Mouse (Mus musculus) intestine, postnatal 0 days (tissue): Measurements from ENCODE around the gene Lhfp. TPM values are rescaled to one million over a fixed set of nuclear protein-coding genes. Genes with fewer than 3 reads are reported as not detected.
A peak's percentile ranks its signal among the peaks of the same experiment; 100 is the strongest.

Source experiments
- ATAC-seq: fragments of 200-750 bp; cut with Nextera tagmentation; 2 replicates; pipeline ENCODE4 v1.8.0; 2017; ENCODE audit warnings: mild to moderate bottlenecking, moderate TSS enrichment, moderate library complexity
- H3K27ac ChIP-seq: fragments of 300-500 bp; sonication (generic); 2 replicates; pipeline ENCODE4 v1.5.1; 2014; ENCODE audit warnings: mild to moderate bottlenecking, low read depth, low read length, moderate library complexity
- H3K27me3 ChIP-seq: fragments of 300-500 bp; sonication (generic); replicated peaks from 2 replicates; pipeline ENCODE4 v1.6.1; 2014; ENCODE audit warnings: low read length, mixed read lengths; ENCODE audit not compliant: control insufficient read depth, insufficient read depth
- H3K36me3 ChIP-seq: fragments of 300-500 bp; sonication (generic); 2 replicates; pipeline ENCODE4 v1.6.1; 2014; ENCODE audit warnings: mild to moderate bottlenecking, moderate library complexity; ENCODE audit not compliant: control insufficient read depth, insufficient read depth
- H3K4me1 ChIP-seq: fragments of 300-500 bp; sonication (generic); replicated peaks from 2 replicates; pipeline ENCODE4 v1.6.1; 2014; ENCODE audit warnings: antibody characterized with exemption, low read length, mixed read lengths; ENCODE audit not compliant: control insufficient read depth, insufficient read depth
- H3K4me2 ChIP-seq: fragments of 300-500 bp; sonication (generic); replicated peaks from 2 replicates; pipeline ENCODE4 v1.6.1; 2014; ENCODE audit warnings: low read depth, mild to moderate bottlenecking, moderate library complexity
- H3K4me3 ChIP-seq: fragments of 300-500 bp; sonication (generic); 2 replicates; pipeline ENCODE4 v1.5.1; 2014; ENCODE audit warnings: low read depth, low read length
- H3K9ac ChIP-seq: fragments of 300-500 bp; sonication (generic); 2 replicates; pipeline ENCODE4 v1.6.1; 2014; ENCODE audit warnings: mild to moderate bottlenecking, low read depth, low read length
- H3K9me3 ChIP-seq: fragments of 300-500 bp; sonication (generic); 2 replicates; pipeline ENCODE4 v1.6.1; 2016; ENCODE audit warnings: mixed run types; ENCODE audit not compliant: control insufficient read depth
- CTCF ChIP-seq: sonication (generic); IDR thresholded peaks from 2 replicates; pipeline ENCODE4 v1.5.1; 2016; ENCODE audit warnings: low read depth, mild to moderate bottlenecking, control low read depth, antibody characterized with exemption, moderate library complexity
- WGBS: fragments of 180-500 bp; shearing (Covaris S2); extraction: QIAGEN DNeasy Blood & Tissue Kit; methylation state at CpG from one replicate; pipeline ENCODE4 v1.1.7; 2014; 5-methylcytosine and 5-hydroxymethylcytosine counted together
- polyA plus RNA-seq: library from polyadenylated mRNA; unstranded; fragments of >200 nt; fragmentation: Nextera tagmentation; extraction: Ambion mirVana; gene quantifications from 2 replicates; pipeline ENCODE4 v1.2.1, GENCODE M21; 2015

Lhfp gene
- polyA plus RNA-seq, 1 experiment from 2014 or later, result 30.2 TPM

GRCm38 (mm10) chr3:52999996-53000395 lies 41.3 kb upstream of the Lhfp start:
- no peak overlapping the region for H3K4me3 ChIP-seq
- 87% methylated on average over 3 of the region's 3 CpGs for WGBS
- H3K9ac ChIP-seq, result no peak overlapping the region
- ATAC-seq, result no peak
- no peak for TF ChIP-seq CTCF
- no peak overlapping the region for H3K4me2 ChIP-seq
- no peaks in the 10 kb centered on the region for H3K27me3 ChIP-seq
- no peaks in the 10 kb centered on the region for H3K4me1 ChIP-seq
- H3K9me3 ChIP-seq, result no peaks in the 10 kb centered on the region
- no peak overlapping the region for H3K27ac ChIP-seq
- peaks cover 65% of the 10 kb centered on the region for H3K36me3 ChIP-seq

GRCm38 (mm10) chr3:53002076-53002475 lies 39.3 kb upstream of the Lhfp start:
- ATAC-seq, result no peak
- Histone ChIP-seq H3K27me3 (no peaks in the 10 kb centered on the region), H3K4me3 (no peak overlapping the region), H3K4me1 (no peaks in the 10 kb centered on the region), H3K27ac (no peak overlapping the region), H3K9ac (no peak overlapping the region), H3K36me3 (peaks cover 58% of the 10 kb centered on the region), H3K9me3 (no peaks in the 10 kb centered on the region), H3K4me2 (no peak overlapping the region)
- no peak for TF ChIP-seq CTCF
- 66% methylated on average over 6 of the region's 6 CpGs for WGBS

- H3K36me3 ChIP-seq, result peaks cover 56% of the 10 kb centered on the region
- H3K4me3 ChIP-seq, result no peak overlapping the region
- no peaks in the 10 kb centered on the region for H3K4me1 ChIP-seq
- H3K4me2 ChIP-seq, result no peak overlapping the region
- H3K9me3 ChIP-seq, result no peaks in the 10 kb centered on the region
- H3K9ac ChIP-seq, result no peak overlapping the region
- ATAC-seq, result no peak
- TF ChIP-seq CTCF, result peak; percentile 80
- H3K27ac ChIP-seq, result no peak overlapping the region
- WGBS, result 74% methylated on average over 2 of the region's 2 CpGs
- H3K27me3 ChIP-seq, result no peaks in the 10 kb centered on the region
Measured at GRCm38 (mm10) chr3:53004406-53005114, 36.8 kb upstream of the Lhfp start.

DNA sequence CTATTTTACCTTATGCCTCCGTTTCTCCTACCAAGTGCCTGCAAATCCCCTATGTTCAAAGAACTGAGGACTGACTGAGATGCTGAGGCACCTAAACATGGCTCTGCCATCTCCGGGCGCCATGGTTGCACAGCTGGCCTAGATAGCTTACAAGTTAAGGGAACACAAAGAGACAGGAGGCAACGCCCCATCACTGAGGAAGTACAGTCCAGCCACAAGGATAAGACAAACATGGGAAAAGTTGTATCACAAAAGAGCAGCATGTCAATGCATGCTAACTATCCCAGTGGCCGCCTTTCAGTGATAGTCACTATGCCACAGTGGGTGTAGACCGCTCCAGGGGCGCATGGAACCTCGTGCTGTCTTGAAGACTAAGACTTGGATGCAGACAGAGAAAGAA lies 33.9 kb upstream of the Lhfp start:
- H3K9me3 ChIP-seq, result no peaks in the 10 kb centered on the region
- no peaks in the 10 kb centered on the region for H3K4me1 ChIP-seq
- H3K9ac ChIP-seq, result no peak overlapping the region
- H3K4me2 ChIP-seq, result no peak overlapping the region
- WGBS, result 92% methylated on average over 8 of the region's 8 CpGs
- no peak overlapping the region for H3K27ac ChIP-seq
- no peak for ATAC-seq
- peaks cover 40% of the 10 kb centered on the region for H3K36me3 ChIP-seq
- no peaks in the 10 kb centered on the region for H3K27me3 ChIP-seq
- no peak for TF ChIP-seq CTCF
- no peak overlapping the region for H3K4me3 ChIP-seq

DNA sequence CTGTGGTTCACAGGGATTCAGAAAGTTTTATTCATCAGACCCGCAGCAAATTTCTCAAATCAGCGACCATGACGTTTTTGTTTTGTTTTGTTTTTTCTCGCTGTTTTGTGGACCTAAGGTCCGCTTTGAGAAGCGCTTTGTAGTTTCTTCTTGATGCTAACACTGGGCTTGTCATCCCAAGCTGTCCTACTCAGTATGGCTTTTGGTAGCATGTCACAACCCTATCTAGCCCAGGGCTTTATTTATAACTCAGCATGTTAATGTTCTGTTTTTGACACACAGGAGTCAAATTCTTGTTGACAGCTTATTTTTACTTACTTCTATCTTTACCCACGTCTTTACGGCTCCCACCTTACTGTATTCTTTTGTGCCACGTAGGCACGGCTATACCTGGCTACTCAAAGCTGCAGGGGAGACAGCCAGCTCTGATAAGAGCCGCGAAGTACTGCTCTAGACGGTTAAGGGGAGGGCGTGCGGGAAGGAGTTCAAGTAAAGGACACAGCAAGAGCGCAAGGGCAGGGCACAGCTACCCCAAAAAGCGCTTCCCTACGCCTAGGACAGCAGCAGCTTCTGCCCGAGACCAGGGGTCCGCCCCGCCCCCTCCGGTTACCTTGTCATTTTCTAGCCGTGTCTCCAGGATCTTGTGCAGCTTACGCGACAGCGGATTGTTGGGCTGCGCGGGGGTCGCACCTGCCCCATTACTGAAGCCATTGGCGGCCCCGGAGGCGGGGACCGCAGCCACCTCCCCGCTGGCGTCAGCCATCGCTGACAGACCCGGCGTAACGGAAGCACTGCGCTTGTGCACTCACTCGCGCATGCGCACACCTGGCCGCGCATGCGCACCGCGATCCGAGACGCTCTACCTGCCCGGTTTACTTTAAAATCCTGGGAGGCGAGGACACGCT lies 24.6 kb upstream of the Lhfp start, which contains the start of gene Cog6:
Gene Cog6 (minus strand): TSS at position 802 of the 905 bp plus-strand sequence.
- H3K4me3 ChIP-seq, result peak within 1 kb of the TSS; percentile 74
- H3K27me3 ChIP-seq, result no peaks in the 10 kb centered on the region
- peak; percentile 80 for ATAC-seq
- H3K27ac ChIP-seq, result 0 out of 2 replicates have a peak within 1 kb of the TSS, but pooled peaks have one; percentile 5
- H3K36me3 ChIP-seq, result peaks cover 15% of the 10 kb centered on the region
- H3K4me1 ChIP-seq, result no peaks in the 10 kb centered on the region
- peak within 1 kb of the TSS; percentile 61 for H3K9ac ChIP-seq
- H3K9me3 ChIP-seq, result no peaks in the 10 kb centered on the region
- H3K4me2 ChIP-seq, result peak within 1 kb of the TSS; percentile 76
- TF ChIP-seq CTCF, result no peak
- WGBS, result 4% methylated on average over 53 of the region's 53 CpGs

DNA sequence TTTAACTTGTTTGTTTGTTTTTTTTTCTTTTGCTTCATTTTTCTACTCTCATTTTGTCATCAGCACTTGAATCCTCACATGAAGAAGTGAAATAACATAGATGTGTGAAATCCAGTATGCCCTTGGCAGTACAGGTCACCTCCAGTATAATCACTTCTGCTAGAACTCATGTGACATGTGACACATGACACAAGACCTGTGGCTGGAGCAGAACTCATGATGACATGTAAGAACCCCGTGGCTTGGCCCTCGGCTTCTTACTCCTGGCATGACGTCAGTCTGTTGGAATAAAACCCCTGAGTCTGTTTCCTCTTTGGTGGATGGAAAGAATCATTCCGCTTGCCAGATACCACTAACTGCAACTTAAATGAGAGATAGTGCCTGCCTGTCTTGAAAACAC lies 14.0 kb upstream of the Lhfp start:
- H3K4me1 ChIP-seq, result no peaks in the 10 kb centered on the region
- 83% methylated on average over 4 of the region's 4 CpGs for WGBS
- no peak for TF ChIP-seq CTCF
- H3K27ac ChIP-seq, result no peak overlapping the region
- no peak overlapping the region for H3K9ac ChIP-seq
- H3K9me3 ChIP-seq, result no peaks in the 10 kb centered on the region
- H3K4me2 ChIP-seq, result no peak overlapping the region
- H3K27me3 ChIP-seq, result no peaks in the 10 kb centered on the region
- H3K4me3 ChIP-seq, result no peak overlapping the region
- no peak for ATAC-seq
- no peaks in the 10 kb centered on the region for H3K36me3 ChIP-seq
